Comparison of ENCODE assay signal across 8 mouse cellular contexts in the genomic region with DNA sequence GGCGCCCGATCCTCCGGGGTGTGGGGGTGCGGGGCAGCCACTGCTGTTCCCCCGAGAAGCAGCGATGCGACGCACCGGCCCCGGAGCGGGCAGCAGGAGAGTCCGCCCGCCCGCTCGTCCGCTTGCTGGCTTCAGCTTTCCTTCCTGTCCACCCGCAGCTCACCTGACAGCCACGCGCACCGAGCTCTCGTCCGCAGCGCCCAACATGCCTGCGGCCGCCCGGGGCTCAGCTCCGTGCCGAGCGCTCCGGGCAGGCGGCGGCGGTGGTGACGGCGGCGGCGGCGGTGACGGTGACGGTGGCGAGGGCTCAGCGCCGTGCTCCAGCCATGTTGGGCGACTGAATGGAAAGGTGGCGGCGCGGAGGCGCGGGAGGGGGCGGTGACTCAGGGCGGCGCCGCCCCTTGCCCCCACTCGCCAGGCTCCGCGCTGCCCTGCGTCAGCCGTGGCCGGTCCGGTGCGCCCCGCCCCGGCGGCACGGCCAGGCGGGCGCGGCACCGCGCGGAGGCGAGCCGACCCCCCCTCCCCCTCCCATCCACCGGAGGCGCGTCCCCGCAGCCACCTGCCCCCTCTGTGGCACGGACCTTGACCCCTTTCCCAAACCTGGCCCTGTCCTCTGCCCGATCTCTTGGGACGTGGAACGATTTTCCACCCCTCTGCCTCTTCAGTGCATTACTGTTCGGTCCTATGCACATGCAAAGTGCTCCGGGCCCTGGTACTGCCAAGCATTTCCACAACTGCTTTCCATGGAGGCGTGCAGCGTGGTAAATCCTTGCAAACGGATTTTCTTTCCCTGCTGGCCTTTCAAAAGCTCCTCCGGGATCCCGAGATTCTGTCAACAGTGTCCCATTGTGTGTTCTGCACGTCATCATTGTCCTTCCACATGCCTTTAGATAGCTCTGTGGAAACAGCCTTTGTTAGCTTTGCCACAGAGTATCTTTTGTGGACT. TPM values are rescaled to one million over a fixed set of nuclear protein-coding genes. Genes with fewer than 3 reads are reported as not detected.
DNase-seq lines count a peak whose midpoint lies in the region; ATAC-seq lines count a peak whose summit lies in the region.

A gene (minus strand): TSS at position 453 of the 946 bp plus-strand sequence.

- peak within 1 kb of the TSS; percentile 91 for H3K4me3 ChIP-seq in embryonic facial prominence, embryonic 13.5 days
- H3K4me3 ChIP-seq in limb, embryonic 10.5 days = peak within 1 kb of the TSS; percentile 81
- H3K4me3 ChIP-seq in midbrain, embryonic 10.5 days = peak within 1 kb of the TSS; percentile 99

- peak within 1 kb of the TSS; percentile 62 for H3K27ac ChIP-seq in embryonic facial prominence, embryonic 13.5 days
- H3K27ac ChIP-seq in limb, embryonic 10.5 days = peak within 1 kb of the TSS; percentile 85
- H3K27ac ChIP-seq in midbrain, embryonic 10.5 days (replicated peaks) = peak within 1 kb of the TSS; percentile 99

- H3K9ac ChIP-seq in embryonic facial prominence, embryonic 13.5 days = peak within 1 kb of the TSS; percentile 85

- H3K4me1 ChIP-seq in embryonic facial prominence, embryonic 13.5 days = no peaks in the 10 kb centered on the region
- peaks cover 11% of the 10 kb centered on the region; the same call in 1 of the 2 replicates for H3K4me1 ChIP-seq in limb, embryonic 10.5 days
- H3K4me1 ChIP-seq in midbrain, embryonic 10.5 days = peaks cover 73% of the 10 kb centered on the region

- peak; percentile 82 for ATAC-seq in embryonic facial prominence, embryonic 13.5 days (ENCODE audit: insufficient number of reproducible peaks, insufficient read depth, low FRiP score, low TSS enrichment, low read depth)

- no peaks in the 10 kb centered on the region for H3K36me3 ChIP-seq in embryonic facial prominence, embryonic 13.5 days
- H3K36me3 ChIP-seq in limb, embryonic 10.5 days = no peaks in the 10 kb centered on the region
- peaks cover 15% of the 10 kb centered on the region for H3K36me3 ChIP-seq in midbrain, embryonic 10.5 days

- H3K9me3 ChIP-seq in embryonic facial prominence, embryonic 13.5 days = no peaks in the 10 kb centered on the region
- no peaks in the 10 kb centered on the region for H3K9me3 ChIP-seq in limb, embryonic 10.5 days (replicated peaks)
- H3K9me3 ChIP-seq in midbrain, embryonic 10.5 days (replicated peaks) = no peaks in the 10 kb centered on the region

- no peaks in the 10 kb centered on the region for H3K27me3 ChIP-seq in embryonic facial prominence, embryonic 13.5 days
- peaks cover 4% of the 10 kb centered on the region; the same call in 1 of the 2 replicates for H3K27me3 ChIP-seq in limb, embryonic 10.5 days (ENCODE audit: low read depth, poor library complexity, severe bottlenecking)
- H3K27me3 ChIP-seq in midbrain, embryonic 10.5 days (ENCODE audit: low read depth, poor library complexity, severe bottlenecking) = no peaks in the 10 kb centered on the region

- H3K4me2 ChIP-seq in embryonic facial prominence, embryonic 13.5 days = peak within 1 kb of the TSS; percentile 100

- peak; percentile 13 to 60 for DNase-seq in spleen, postnatal 4 days (ENCODE audit: low spot score in 2 of 2)
- DNase-seq in spleen, adult 12 weeks (ENCODE audit: low spot score) = no peak
- DNase-seq in heart, adult 8-10 months (ENCODE audit: low spot score) = peak; percentile 30
- peak; percentile 63 to 75 for DNase-seq in kidney, adult 8-10 months
- peak; percentile 76 for DNase-seq in limb, embryonic 10.5 days (ENCODE audit: low spot score)
- DNase-seq in midbrain, embryonic 10.5 days (ENCODE audit: low spot score) = peak; percentile 88
- DNase-seq in skeletal muscle tissue, adult 2 months (ENCODE audit: low read depth, low spot score) = peak; percentile 64

- under 1% methylated on average over 79 of the region's 89 CpGs for WGBS in embryonic facial prominence, embryonic 13.5 days
- WGBS in limb, embryonic 10.5 days = 2% methylated on average over 83 of the region's 89 CpGs
- under 1% methylated on average over 84 of the region's 89 CpGs for WGBS in midbrain, embryonic 10.5 days

RNA-seq across cellular contexts. Expression of the gene that starts here (rescaled TPM):
- 7.9 and 8.9 TPM in 2 replicates for polyA plus RNA-seq in embryonic facial prominence, embryonic 13.5 days (2015; fragmentation: Nextera tagmentation; extraction: Ambion mirVana)
- total RNA-seq in heart, adult 8-10 months (2022) = 10 to 100 TPM; 20.0 to 21.5 (median 20.7) TPM
- 2.1 and 3.1 TPM in 2 replicates for polyA plus RNA-seq in limb, embryonic 10.5 days (2016; fragmentation: Nextera tagmentation; extraction: Ambion mirVana)
- polyA plus RNA-seq in midbrain, embryonic 10.5 days (2016; fragmentation: Nextera tagmentation; extraction: Ambion mirVana) = 42.5 and 50.1 TPM in 2 replicates
